Mouse (Mus musculus) CH12.LX (cell line): ENCODE data around the gene Golm1. TPM values are rescaled to one million over a fixed set of nuclear protein-coding genes. Genes with fewer than 3 reads are reported as not detected.

Experiments used
- DNase-seq: peaks from one replicate; pipeline ENCODE4 v3.0.0-alpha.2; 2013; ENCODE audit errors: extremely low read depth
- H3K27ac ChIP-seq: 2 replicates; pipeline ENCODE4 v1.5.1; 2012; ENCODE audit warnings: low read depth, mild to moderate bottlenecking, control low read depth, moderate library complexity; ENCODE audit not compliant: insufficient read depth
- H3K27me3 ChIP-seq: replicated peaks from 2 replicates; pipeline ENCODE3; 2012; ENCODE audit warnings: inconsistent platforms
- H3K36me3 ChIP-seq, 2 experiments: replicated peaks in 1 of 2; 2 replicates each; pipeline versions ENCODE3 to v1.6.1; 2012; ENCODE audit warnings: inconsistent platforms in 1 of 2, low read length in 1 of 2, mild to moderate bottlenecking in 1 of 2, mixed read lengths in 1 of 2, moderate library complexity in 1 of 2; ENCODE audit not compliant: control insufficient read depth in 1 of 2, insufficient read depth in 1 of 2
- H3K4me1 ChIP-seq, 2 experiments: 2 replicates each; pipeline ENCODE4 v1.6.1; 2012; ENCODE audit warnings: inconsistent platforms in 1 of 2, moderate library complexity in 1 of 2; ENCODE audit not compliant: insufficient read depth in 2 of 2, control insufficient read depth in 1 of 2
- H3K4me2 ChIP-seq: 2 replicates; pipeline ENCODE4 v1.6.1; 2012; ENCODE audit warnings: low read depth, mild to moderate bottlenecking, control low read depth; ENCODE audit not compliant: poor library complexity, insufficient read depth, severe bottlenecking
- H3K4me3 ChIP-seq, 3 experiments: fragments of 150-350 bp in 1 of 3; sonication (generic) in 1 of 3; replicated peaks in 1 of 3; 2 replicates each; pipeline versions ENCODE3 to v1.5.1; 2011 to 2012; ENCODE audit warnings: low read depth in 2 of 3, low read length in 2 of 3, mild to moderate bottlenecking in 2 of 3, moderate library complexity in 2 of 3, control low read depth in 1 of 3, improper control_type of control experiment in 1 of 3, inconsistent platforms in 1 of 3, mixed read lengths in 1 of 3; ENCODE audit not compliant: poor library complexity in 1 of 3
- H3K79me2 ChIP-seq: replicated peaks from 2 replicates; pipeline ENCODE4 v1.6.1; 2012; ENCODE audit warnings: mild to moderate bottlenecking, moderate library complexity; ENCODE audit not compliant: control insufficient read depth, poor library complexity, insufficient read depth, severe bottlenecking; ENCODE audit errors: extremely low read depth
- H3K9ac ChIP-seq: 2 replicates; pipeline ENCODE4 v1.6.1; 2012; ENCODE audit warnings: low read depth, mild to moderate bottlenecking, control low read depth, moderate library complexity; ENCODE audit not compliant: insufficient read depth
- H3K9me3 ChIP-seq: replicated peaks from 2 replicates; pipeline ENCODE3; 2012; ENCODE audit warnings: low read length, inconsistent platforms, mixed read lengths
- CHD2 ChIP-seq: IDR thresholded peaks from 2 replicates; pipeline ENCODE4 v1.6.1; 2011; ENCODE audit warnings: low read length, improper control_type of control experiment
- CTCF ChIP-seq, 2 experiments: IDR thresholded peaks in 1 of 2; conservative IDR thresholded peaks in 1 of 2; 2 replicates each; pipeline ENCODE4 v1.5.1; 2011 to 2012; ENCODE audit warnings: low read depth in 2 of 2, low read length in 2 of 2, improper control_type of control experiment in 1 of 2, inconsistent platforms in 1 of 2, mild to moderate bottlenecking in 1 of 2, moderate library complexity in 1 of 2
- ELF1 ChIP-seq: IDR thresholded peaks from 2 replicates; pipeline ENCODE4 v1.6.1; 2014; ENCODE audit warnings: low read depth, mild to moderate bottlenecking, inconsistent platforms, low read length, improper control_type of control experiment
- GABPA ChIP-seq: IDR thresholded peaks from 2 replicates; pipeline ENCODE4 v1.6.1; 2012; ENCODE audit warnings: low read depth, low read length, improper control_type of control experiment, inconsistent platforms; ENCODE audit not compliant: insufficient replicate concordance
- MAZ ChIP-seq: IDR thresholded peaks from 2 replicates; pipeline ENCODE4 v1.6.1; 2012; ENCODE audit warnings: low read depth, mild to moderate bottlenecking, inconsistent platforms, low read length, improper control_type of control experiment, moderate library complexity
- SIN3A ChIP-seq: IDR thresholded peaks from 2 replicates; pipeline ENCODE4 v1.6.1; 2012; ENCODE audit warnings: low read length, improper control_type of control experiment, inconsistent platforms
- TCF12 ChIP-seq: IDR thresholded peaks from 2 replicates; pipeline ENCODE4 v1.6.1; 2014; ENCODE audit warnings: low read depth, mild to moderate bottlenecking, inconsistent platforms, low read length, improper control_type of control experiment
- UBTF ChIP-seq: IDR thresholded peaks from 2 replicates; pipeline ENCODE4 v1.6.1; 2012; ENCODE audit warnings: low read depth, mild to moderate bottlenecking, inconsistent platforms, low read length, improper control_type of control experiment, moderate library complexity
- ZKSCAN1 ChIP-seq: IDR thresholded peaks from 2 replicates; pipeline ENCODE4 v1.6.1; 2012; ENCODE audit warnings: low read depth, inconsistent platforms, low read length, improper control_type of control experiment, borderline replicate concordance
- dilution Hi-C: fragments of 300-500 bp; cut with MboI; formaldehyde crosslinking; loops from 2 replicates; pipeline ENCODE4 v1.14.3; 2020; ENCODE audit warnings: low sequenced_read_pairs; ENCODE audit not compliant: extremely low pct_unique_long_range_greater_than_20kb, extremely low pct_ligation_motif_present
- in situ Hi-C: fragments of 300-500 bp; cut with MboI; formaldehyde crosslinking; loops from 3 replicates; pipeline ENCODE4 v1.14.3; 2019; ENCODE audit warnings: low sequenced_read_pairs, low pct_ligation_motif_present, low pct_unique_long_range_greater_than_20kb, mixed read lengths
- polyA plus RNA-seq: library from polyadenylated mRNA; unstranded; fragments of >175 nt; gene quantifications from 2 replicates; pipeline ENCODE4 v1.2.1, GENCODE M21; 2012; ENCODE audit warnings: low read depth; ENCODE audit not compliant: insufficient read length
- total RNA-seq, 2 experiments: library from RNA; depleted of rRNA; stranded (reverse); fragments of 300-350 nt in 1 of 2; fragments of >200 nt in 1 of 2; gene quantifications; 2 replicates each; pipeline ENCODE4 v1.2.3; 2012 to 2014

Golm1 gene
- total and polyA plus RNA-seq, 3 experiments, result 14.3 to 18.9 (median 17.4) TPM

GRCm38 (mm10) chr13:59589672-59590071, 85.9 kb downstream of the Golm1 start:
- Histone ChIP-seq H3K4me2 (no peak overlapping the region), H3K4me3 (no peak overlapping the region), H3K9me3 (no peaks in the 10 kb centered on the region), H3K36me3 (peaks cover 41 to 74% of the 10 kb centered on the region in 2 experiments), H3K79me2 (peaks cover 29% of the 10 kb centered on the region), H3K9ac (no peak overlapping the region), H3K4me1 (peaks cover 2 to 26% of the 10 kb centered on the region in 2 experiments), H3K27me3 (no peaks in the 10 kb centered on the region)
- dilution Hi-C loops (no loop called here), in situ Hi-C loops (no loop called here)
- no peak for DNase-seq
- TF ChIP-seq CTCF (conservative IDR thresholded peaks at IDR 0.05 in 1 of 2, IDR thresholded peaks at IDR 0.05 in 1 of 2; ENCODE audit: low read depth in 2 of 2, low read length in 2 of 2), result no peak
- TF ChIP-seq, all 38 proteins: peak for 0
- no peak overlapping the region for H3K27ac ChIP-seq

- H3K4me2 ChIP-seq, result no peak overlapping the region
Measured at GRCm38 (mm10) chr13:59587201-59587600, 88.4 kb downstream of the Golm1 start.

GRCm38 (mm10) chr13:59585648-59586005, 90.0 kb downstream of the Golm1 start:
- no peak; the same call in 1 of the 2 replicates for TF ChIP-seq UBTF
- TF ChIP-seq SIN3A, result peak; percentile 7
- TF ChIP-seq TCF12, result no peak
- TF ChIP-seq ELF1, result no peak
- TF ChIP-seq CHD2, result no peak
- peak; percentile 22 for DNase-seq

More at GRCm38 (mm10) chr13:59587201-59587600, 88.4 kb downstream of the Golm1 start:
- in situ Hi-C loops (no loop called here), dilution Hi-C loops (no loop called here)
- Histone ChIP-seq H3K9me3 (no peaks in the 10 kb centered on the region), H3K4me1 (peaks cover 2 to 32% of the 10 kb centered on the region in 2 experiments), H3K36me3 (peaks cover 34 to 52% of the 10 kb centered on the region in 2 experiments), H3K9ac (no peak overlapping the region), H3K27me3 (no peaks in the 10 kb centered on the region), H3K4me3 (no peak overlapping the region), H3K79me2 (peaks cover 25% of the 10 kb centered on the region), H3K27ac (no peak overlapping the region)
- DNase-seq, result no peak
- TF ChIP-seq SIN3A, result no peak
- TF ChIP-seq UBTF, result no peak
- peak; percentile 29; the same call in 1 of the 2 replicates for TF ChIP-seq ZKSCAN1
- no peak for TF ChIP-seq TCF12
- TF ChIP-seq MAZ, result no peak
- no peak for TF ChIP-seq GABPA

More at GRCm38 (mm10) chr13:59585648-59586005, 90.0 kb downstream of the Golm1 start:
- Histone ChIP-seq H3K36me3 (peaks cover 24 to 38% of the 10 kb centered on the region in 2 experiments), H3K4me1 (peaks cover 2 to 32% of the 10 kb centered on the region in 2 experiments), H3K4me2 (peak overlapping the region; percentile 65), H3K27me3 (no peaks in the 10 kb centered on the region), H3K79me2 (peaks cover 25% of the 10 kb centered on the region), H3K9me3 (no peaks in the 10 kb centered on the region), H3K4me3 (peak overlapping the region; percentile 73 to 94 (median 76)), H3K27ac (no peak overlapping the region), H3K9ac (peak overlapping the region; percentile 59)
- in situ Hi-C loops (no loop called here), dilution Hi-C loops (no loop called here)
